Mouse (Mus musculus): Measurements from ENCODE around the gene Usp4.

DNA sequence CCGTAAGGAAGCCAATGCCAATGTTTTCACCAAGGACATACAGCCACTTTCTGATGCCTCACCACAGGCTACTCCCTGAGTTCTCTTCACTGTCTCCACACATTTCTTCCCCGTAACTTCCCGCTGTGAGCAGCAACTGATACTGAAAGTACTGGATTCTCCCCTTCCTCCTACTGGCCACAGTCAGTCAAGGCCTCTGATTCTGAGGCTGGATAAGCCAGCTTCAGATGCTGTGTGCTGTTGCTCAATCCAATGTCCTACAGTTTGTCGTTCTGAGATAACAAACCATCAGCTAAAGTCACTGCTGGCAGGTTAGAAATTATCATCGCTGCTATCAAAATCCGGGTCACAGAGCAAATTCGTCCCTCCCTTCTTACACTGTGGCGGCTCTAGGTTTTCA is 56.8 kb downstream of the Usp4 start:
- TF ChIP-seq CTCF (IDR thresholded peaks at IDR 0.05; ENCODE audit: borderline replicate concordance, insufficient read depth, low read length) (no peak), POLR2A (IDR thresholded peaks at IDR 0.05; ENCODE audit: low read depth, low read length) (no peak)
